Mouse (Mus musculus) lung, embryonic 14.5 days (tissue): ENCODE results near the gene Gm49354. TPM values are rescaled to one million over a fixed set of nuclear protein-coding genes. Genes with fewer than 3 reads are reported as not detected.
"Not testable (repeated sequence)": the region's sequence is repeated elsewhere in the genome, so short reads cannot be mapped to it uniquely, and the experiment has no call there.

Source experiments
- ATAC-seq: fragments of 200-750 bp; cut with Nextera tagmentation; 2 replicates; pipeline ENCODE4 v1.8.0; 2017; ENCODE audit warnings: mild to moderate bottlenecking, moderate TSS enrichment, moderate library complexity; ENCODE audit not compliant: insufficient read depth
- DNase-seq: peaks from one replicate; pipeline ENCODE4 v3.0.0-alpha.2; 2015
- H3K27ac ChIP-seq: fragments of 300-500 bp; sonication (generic); 2 replicates; pipeline ENCODE4 v1.5.1; 2014; ENCODE audit warnings: low read depth, mild to moderate bottlenecking, moderate library complexity
- H3K27me3 ChIP-seq: fragments of 300-500 bp; sonication (generic); 2 replicates; pipeline ENCODE4 v1.6.1; 2014; ENCODE audit warnings: low read length, control low read depth; ENCODE audit not compliant: insufficient read depth
- H3K36me3 ChIP-seq: fragments of 300-500 bp; sonication (generic); 2 replicates; pipeline ENCODE4 v1.6.1; 2014; ENCODE audit warnings: control low read depth; ENCODE audit not compliant: insufficient read depth
- H3K4me1 ChIP-seq: fragments of 300-500 bp; sonication (generic); 2 replicates; pipeline ENCODE4 v1.6.1; 2014; ENCODE audit warnings: antibody characterized with exemption, control low read depth; ENCODE audit not compliant: insufficient read depth
- H3K4me2 ChIP-seq: fragments of 300-500 bp; sonication (generic); 2 replicates; pipeline ENCODE4 v1.6.1; 2014; ENCODE audit warnings: mild to moderate bottlenecking
- H3K4me3 ChIP-seq: fragments of 300-500 bp; sonication (generic); 2 replicates; pipeline ENCODE4 v1.5.1; 2014; ENCODE audit warnings: low read depth, low read length
- H3K9ac ChIP-seq: fragments of 300-500 bp; sonication (generic); 2 replicates; pipeline ENCODE4 v1.6.1; 2014
- H3K9me3 ChIP-seq: fragments of 300-500 bp; sonication (generic); 2 replicates; pipeline ENCODE4 v1.6.1; 2016; ENCODE audit warnings: low read depth, low read length, control low read depth
- CTCF ChIP-seq: IDR thresholded peaks from 2 replicates; pipeline ENCODE4 v1.5.1; 2016; ENCODE audit warnings: antibody characterized with exemption, low read depth
- WGBS: fragments of 180-500 bp; shearing (Covaris S2); extraction: QIAGEN DNeasy Blood & Tissue Kit; methylation state at CpG from one replicate; pipeline ENCODE4 v1.1.7; 2014; 5-methylcytosine and 5-hydroxymethylcytosine counted together
- polyA plus RNA-seq: library from polyadenylated mRNA; unstranded; fragments of >200 nt; fragmentation: Nextera tagmentation; extraction: Ambion mirVana; gene quantifications from 2 replicates; pipeline ENCODE4 v1.2.1, GENCODE M21; 2014

Gene Gm49354
- polyA plus RNA-seq, 1 experiment from 2014 or later = not detected

GRCm38 (mm10) chr13:59731652-59732051 lies 50.4 kb downstream of the Gm49354 start, which contains the start of gene Spata31d1d:
Gene Spata31d1d, minus strand, starts transcription at chr13:59731752.
- H3K4me2 ChIP-seq = no peak within 1 kb of the TSS
- no peak within 1 kb of the TSS for H3K4me3 ChIP-seq
- no peak within 1 kb of the TSS for H3K9ac ChIP-seq
- ATAC-seq (no peak), DNase-seq (no peak)
- H3K4me1 ChIP-seq = no peaks in the 10 kb centered on the region
- no peaks in the 10 kb centered on the region for H3K9me3 ChIP-seq
- no peak for TF ChIP-seq CTCF
- no peaks in the 10 kb centered on the region for H3K36me3 ChIP-seq
- H3K27ac ChIP-seq = no peak within 1 kb of the TSS
- no peaks in the 10 kb centered on the region for H3K27me3 ChIP-seq
- WGBS = 35% methylated on average over 7 of the region's 7 CpGs

- no peaks in the 10 kb centered on the region for H3K9me3 ChIP-seq
- H3K27me3 ChIP-seq = no peaks in the 10 kb centered on the region
- peak; percentile 96 for TF ChIP-seq CTCF
- no peaks in the 10 kb centered on the region for H3K36me3 ChIP-seq
- WGBS = 22% methylated on average over 7 of the region's 7 CpGs
- peak; percentile 92 for ATAC-seq
- H3K4me1 ChIP-seq = no peaks in the 10 kb centered on the region
- DNase-seq = peak; percentile 95
- H3K9ac ChIP-seq = no peak overlapping the region
- H3K4me2 ChIP-seq = no peak overlapping the region
- no peak overlapping the region for H3K4me3 ChIP-seq
- no peak overlapping the region for H3K27ac ChIP-seq
Observed at GRCm38 (mm10) chr13:59728378-59729093, 53.5 kb downstream of the Gm49354 start.

- H3K36me3 ChIP-seq = no peaks in the 10 kb centered on the region
- H3K27me3 ChIP-seq = no peaks in the 10 kb centered on the region
- TF ChIP-seq CTCF = no peak
- no peak overlapping the region; the same call in 1 of the 2 replicates for H3K9ac ChIP-seq
- H3K4me1 ChIP-seq = no peaks in the 10 kb centered on the region
- H3K9me3 ChIP-seq = no peaks in the 10 kb centered on the region
- ATAC-seq = no peak
- peak; percentile 12 for DNase-seq
- peak overlapping the region; percentile 44 for H3K4me2 ChIP-seq
- no peak overlapping the region for H3K27ac ChIP-seq
- peak overlapping the region; percentile 14; the same call in 1 of the 2 replicates for H3K4me3 ChIP-seq
- WGBS = 25% methylated on average over 29 of the region's 29 CpGs
Observed at GRCm38 (mm10) chr13:59726139-59726867, 55.7 kb downstream of the Gm49354 start.

DNA sequence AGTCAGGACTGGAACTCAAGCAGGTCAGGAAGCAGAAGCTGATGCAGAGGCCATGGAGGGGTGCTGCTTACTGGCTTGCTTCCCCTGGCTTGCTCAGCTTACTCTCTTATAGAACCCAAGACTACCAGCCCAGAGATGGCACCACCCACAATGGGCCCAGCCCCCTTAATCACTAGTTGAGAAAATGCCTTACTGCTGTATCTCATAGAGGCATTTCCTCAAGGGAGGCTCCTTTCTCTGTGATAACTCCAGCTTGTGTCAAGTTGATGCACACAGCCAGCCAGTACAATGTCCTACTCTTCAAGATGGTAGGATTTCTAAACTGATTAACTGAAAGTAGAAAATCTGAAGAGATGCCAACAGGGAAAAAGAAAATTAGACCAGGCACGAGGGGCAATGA lies 60.0 kb downstream of the Gm49354 start:
- H3K9ac ChIP-seq, ATAC-seq, H3K4me1 ChIP-seq, H3K36me3 ChIP-seq, H3K27me3 ChIP-seq, H3K9me3 ChIP-seq, DNase-seq, H3K4me2 ChIP-seq, H3K27ac ChIP-seq, H3K4me3 ChIP-seq: not testable (repeated sequence)
- WGBS = 79% methylated on average over 1 of the region's 1 CpGs

- Histone ChIP-seq H3K4me1 (no peaks in the 10 kb centered on the region), H3K4me3 (no peak overlapping the region), H3K4me2 (no peak overlapping the region), H3K27ac (no peak overlapping the region), H3K9ac (no peak overlapping the region), H3K9me3 (no peaks in the 10 kb centered on the region), H3K36me3 (no peaks in the 10 kb centered on the region), H3K27me3 (no peaks in the 10 kb centered on the region)
- TF ChIP-seq CTCF = no peak
- 89% methylated on average over 1 of the region's 1 CpGs for WGBS
- no peak for ATAC-seq
- no peak for DNase-seq
Observed at GRCm38 (mm10) chr13:59719475-59719874, 62.6 kb downstream of the Gm49354 start.

GRCm38 (mm10) chr13:59718857-59719440 lies 63.1 kb downstream of the Gm49354 start:
- ATAC-seq (peak; percentile 44; the same call in 1 of the 2 replicates), DNase-seq (peak; percentile 33)
- H3K4me3 ChIP-seq, H3K4me1 ChIP-seq, H3K36me3 ChIP-seq, H3K4me2 ChIP-seq, H3K27me3 ChIP-seq, H3K9ac ChIP-seq, H3K9me3 ChIP-seq, H3K27ac ChIP-seq: not testable (repeated sequence)
- WGBS = 37% methylated on average over 6 of the region's 6 CpGs

DNA sequence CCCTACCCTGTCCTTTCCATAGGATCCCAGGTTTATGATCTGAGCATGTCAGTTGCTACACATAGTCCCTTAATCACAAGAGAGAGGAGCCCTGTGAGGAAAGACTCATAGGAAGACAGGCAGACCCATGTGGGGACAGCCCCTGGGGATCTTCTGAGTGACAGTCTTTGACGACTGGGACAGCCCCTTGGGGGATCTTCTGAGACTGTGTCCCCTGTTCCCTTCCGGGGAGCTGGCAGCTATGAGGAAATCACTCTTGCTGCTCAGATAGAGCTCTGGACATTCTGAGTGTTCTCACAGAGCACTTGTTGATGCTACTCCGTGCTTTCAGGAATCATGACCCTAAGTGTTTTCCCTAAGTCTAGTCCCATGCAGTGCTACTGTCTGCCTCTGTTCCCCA lies 68.3 kb downstream of the Gm49354 start:
- no peak for ATAC-seq
- TF ChIP-seq CTCF = no peak
- H3K4me3 ChIP-seq = no peak overlapping the region
- no peak overlapping the region for H3K4me2 ChIP-seq
- H3K36me3 ChIP-seq = no peaks in the 10 kb centered on the region
- no peaks in the 10 kb centered on the region for H3K9me3 ChIP-seq
- no peaks in the 10 kb centered on the region for H3K4me1 ChIP-seq
- H3K9ac ChIP-seq = no peak overlapping the region
- WGBS = 31% methylated on average over 3 of the region's 3 CpGs
- DNase-seq = no peak
- no peak overlapping the region for H3K27ac ChIP-seq
- no peaks in the 10 kb centered on the region for H3K27me3 ChIP-seq

GRCm38 (mm10) chr13:59711984-59712383 lies 70.1 kb downstream of the Gm49354 start, which contains the start of gene Spata31d1b:
Gene Spata31d1b, plus strand, starts transcription at chr13:59712284.
- ATAC-seq, H3K4me2 ChIP-seq, H3K9me3 ChIP-seq, H3K27me3 ChIP-seq, H3K9ac ChIP-seq, H3K4me3 ChIP-seq, H3K4me1 ChIP-seq, H3K36me3 ChIP-seq, DNase-seq, H3K27ac ChIP-seq: not testable (repeated sequence)
- WGBS = 73% methylated on average over 3 of the region's 3 CpGs
